Mouse (Mus musculus): ENCODE results near the gene Eml6. TPM values are rescaled to one million over a fixed set of nuclear protein-coding genes. Genes with fewer than 3 reads are reported as not detected.

Eml6 gene
- polyA plus RNA-seq, 1 experiment from 2014 or later = 0.52 TPM

- H3K4me3 ChIP-seq = no peak overlapping the region
- no peak overlapping the region for H3K27ac ChIP-seq (replicated peaks)
- no peak overlapping the region for H3K4me2 ChIP-seq
- H3K4me1 ChIP-seq = peaks cover 15% of the 10 kb centered on the region
- no peaks in the 10 kb centered on the region for H3K27me3 ChIP-seq (replicated peaks)
- 67% methylated on average over 1 of the region's 1 CpGs for WGBS
- peaks cover 65% of the 10 kb centered on the region for H3K36me3 ChIP-seq
- H3K9me3 ChIP-seq = no peaks in the 10 kb centered on the region
- ATAC-seq (ENCODE audit: extremely low read depth, insufficient number of reproducible peaks, low FRiP score, low TSS enrichment) = no peak
- no peak overlapping the region for H3K9ac ChIP-seq
Measured at GRCm38 (mm10) chr11:29747881-29748280, 278.0 kb downstream of the Eml6 start.

DNA sequence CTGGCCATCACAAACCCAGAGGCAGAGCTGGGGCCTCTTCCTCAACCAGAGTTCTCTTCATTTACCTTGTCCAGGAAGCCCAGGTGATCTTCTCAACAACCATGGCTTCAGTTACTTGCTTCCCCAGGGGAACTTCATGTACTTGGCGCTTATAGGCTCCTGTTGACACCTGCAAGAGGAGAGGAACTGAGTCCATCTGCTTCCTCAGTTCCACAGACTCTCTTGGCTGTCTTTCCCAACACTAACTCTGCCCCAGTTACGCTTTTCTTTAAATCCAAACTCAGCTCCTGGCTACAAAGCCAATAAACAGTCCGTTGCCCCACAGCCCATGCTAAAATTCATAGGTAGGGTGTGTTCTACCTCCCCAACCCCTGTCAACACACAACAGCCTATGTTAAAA is 278.5 kb downstream of the Eml6 start:
- peaks cover 15% of the 10 kb centered on the region for H3K4me1 ChIP-seq
- no peak overlapping the region for H3K27ac ChIP-seq (replicated peaks)
- H3K9ac ChIP-seq = no peak overlapping the region
- H3K36me3 ChIP-seq = peaks cover 69% of the 10 kb centered on the region
- WGBS = 90% methylated on average over 3 of the region's 3 CpGs
- H3K9me3 ChIP-seq = no peaks in the 10 kb centered on the region
- ATAC-seq (ENCODE audit: extremely low read depth, insufficient number of reproducible peaks, low FRiP score, low TSS enrichment) = no peak
- no peak overlapping the region for H3K4me3 ChIP-seq
- H3K27me3 ChIP-seq (replicated peaks) = no peaks in the 10 kb centered on the region
- no peak overlapping the region for H3K4me2 ChIP-seq

DNA sequence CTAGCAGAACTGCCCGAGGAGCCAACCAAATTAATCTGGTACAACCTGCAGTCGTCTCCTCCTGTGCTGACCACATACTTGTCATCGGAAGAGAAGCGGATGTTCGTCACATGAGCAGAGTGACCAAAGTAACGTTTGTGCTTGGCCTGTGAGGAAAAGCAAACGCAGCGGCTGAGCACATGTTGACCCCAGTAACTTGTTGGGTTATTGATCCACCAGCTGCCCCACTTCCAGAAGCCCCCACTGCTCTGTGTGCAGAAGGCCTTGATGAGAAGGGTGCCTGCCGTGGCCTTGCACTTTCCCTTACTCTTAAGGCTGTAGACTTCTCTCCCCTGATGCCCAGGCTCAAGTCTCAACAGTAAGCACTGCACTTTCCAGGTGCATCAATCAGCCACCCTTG is 279.6 kb downstream of the Eml6 start:
- no peak overlapping the region for H3K9ac ChIP-seq
- no peak overlapping the region for H3K27ac ChIP-seq (replicated peaks)
- 86% methylated on average over 9 of the region's 9 CpGs for WGBS
- peaks cover 8% of the 10 kb centered on the region for H3K4me1 ChIP-seq
- H3K4me3 ChIP-seq = no peak overlapping the region
- no peaks in the 10 kb centered on the region for H3K27me3 ChIP-seq (replicated peaks)
- no peaks in the 10 kb centered on the region for H3K9me3 ChIP-seq
- H3K4me2 ChIP-seq = no peak overlapping the region
- ATAC-seq (ENCODE audit: extremely low read depth, insufficient number of reproducible peaks, low FRiP score, low TSS enrichment) = no peak
- peaks cover 79% of the 10 kb centered on the region for H3K36me3 ChIP-seq

DNA sequence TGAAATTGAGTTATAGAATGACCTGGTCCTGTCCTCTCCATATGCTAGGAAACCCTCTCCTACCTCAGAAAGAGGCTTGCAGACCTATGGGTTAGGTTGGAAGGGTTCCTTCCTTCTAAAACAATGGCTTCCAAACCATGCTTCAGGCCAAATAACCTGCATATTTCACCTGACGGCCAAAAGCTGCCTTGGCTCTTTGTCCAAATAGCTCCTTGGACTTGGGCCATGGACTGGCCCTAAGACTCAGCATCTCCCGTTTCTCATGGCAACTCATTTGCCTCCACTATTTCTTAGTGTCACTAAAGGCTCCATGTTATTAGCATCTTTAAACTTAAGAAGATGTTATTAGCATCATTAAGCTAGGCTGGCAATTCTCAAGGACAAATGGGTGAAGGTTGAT is 280.3 kb downstream of the Eml6 start:
- WGBS = 81% methylated on average over 2 of the region's 2 CpGs
- Histone ChIP-seq H3K36me3 (peaks cover 86% of the 10 kb centered on the region), H3K4me3 (no peak overlapping the region), H3K4me2 (no peak overlapping the region), H3K4me1 (peaks cover 6% of the 10 kb centered on the region), H3K27me3 (replicated peaks) (no peaks in the 10 kb centered on the region), H3K9me3 (no peaks in the 10 kb centered on the region), H3K9ac (no peak overlapping the region), H3K27ac (replicated peaks) (no peak overlapping the region)
- no peak for ATAC-seq (ENCODE audit: extremely low read depth, insufficient number of reproducible peaks, low FRiP score, low TSS enrichment)

DNA sequence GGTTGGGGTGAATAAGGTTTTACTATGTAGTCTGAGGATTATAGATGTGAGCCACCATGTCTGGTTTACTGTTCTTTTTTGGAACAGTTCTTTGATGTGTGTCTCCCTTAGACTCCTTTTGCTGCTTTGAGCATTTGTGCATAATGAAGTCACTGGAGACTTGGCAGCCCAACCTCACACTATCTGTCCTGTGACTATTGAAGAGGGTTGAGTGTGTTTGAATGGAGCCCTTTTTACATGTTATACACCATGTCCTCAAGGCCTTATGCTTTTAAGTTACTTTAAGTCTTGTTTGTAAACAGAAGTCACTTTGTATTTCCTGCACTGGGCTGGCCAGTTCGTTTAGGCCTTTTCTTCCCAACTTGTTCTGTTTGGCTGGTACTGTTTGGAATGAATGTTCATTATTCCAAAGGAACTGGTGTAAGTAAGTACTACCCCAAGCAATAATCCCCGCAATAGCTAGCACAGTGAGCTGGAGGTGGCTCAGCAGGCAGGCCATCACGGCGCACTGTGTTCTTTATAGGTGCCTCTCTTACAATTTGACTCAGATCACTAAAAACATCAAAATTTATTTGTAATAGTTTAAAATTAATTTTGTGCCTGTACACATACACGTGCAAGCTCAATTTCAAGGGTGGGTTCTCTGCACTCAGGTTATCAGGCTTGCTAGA is 280.9 kb downstream of the Eml6 start:
- ATAC-seq (ENCODE audit: extremely low read depth, insufficient number of reproducible peaks, low FRiP score, low TSS enrichment) = no peak
- H3K9me3 ChIP-seq = no peaks in the 10 kb centered on the region
- peaks cover 86% of the 10 kb centered on the region for H3K36me3 ChIP-seq
- H3K27ac ChIP-seq (replicated peaks) = no peak overlapping the region
- no peak overlapping the region for H3K4me3 ChIP-seq
- 89% methylated on average over 5 of the region's 5 CpGs for WGBS
- no peak overlapping the region for H3K9ac ChIP-seq
- peaks cover 10% of the 10 kb centered on the region for H3K4me1 ChIP-seq
- no peaks in the 10 kb centered on the region for H3K27me3 ChIP-seq (replicated peaks)
- no peak overlapping the region for H3K4me2 ChIP-seq

GRCm38 (mm10) chr11:29739752-29740151 is 286.1 kb downstream of the Eml6 start:
- no peak for ATAC-seq (ENCODE audit: extremely low read depth, insufficient number of reproducible peaks, low FRiP score, low TSS enrichment)
- H3K36me3 ChIP-seq = peaks cover 79% of the 10 kb centered on the region
- H3K4me2 ChIP-seq = no peak overlapping the region
- 85% methylated on average over 2 of the region's 2 CpGs for WGBS
- no peaks in the 10 kb centered on the region for H3K9me3 ChIP-seq
- H3K27me3 ChIP-seq (replicated peaks) = no peaks in the 10 kb centered on the region
- no peak overlapping the region for H3K4me3 ChIP-seq
- no peak overlapping the region for H3K27ac ChIP-seq (replicated peaks)
- peaks cover 27% of the 10 kb centered on the region for H3K4me1 ChIP-seq
- no peak overlapping the region for H3K9ac ChIP-seq

GRCm38 (mm10) chr11:29727901-29728300 is 297.9 kb downstream of the Eml6 start:
- no peaks in the 10 kb centered on the region for H3K27me3 ChIP-seq (replicated peaks)
- H3K27ac ChIP-seq (replicated peaks) = no peak overlapping the region
- 85% methylated on average over 1 of the region's 1 CpGs for WGBS
- no peak overlapping the region for H3K4me2 ChIP-seq
- H3K9ac ChIP-seq = no peak overlapping the region
- ATAC-seq (ENCODE audit: extremely low read depth, insufficient number of reproducible peaks, low FRiP score, low TSS enrichment) = no peak
- peaks cover 16% of the 10 kb centered on the region for H3K4me1 ChIP-seq
- H3K4me3 ChIP-seq = no peak overlapping the region
- H3K36me3 ChIP-seq = peaks cover 22% of the 10 kb centered on the region
- H3K9me3 ChIP-seq = no peaks in the 10 kb centered on the region

DNA sequence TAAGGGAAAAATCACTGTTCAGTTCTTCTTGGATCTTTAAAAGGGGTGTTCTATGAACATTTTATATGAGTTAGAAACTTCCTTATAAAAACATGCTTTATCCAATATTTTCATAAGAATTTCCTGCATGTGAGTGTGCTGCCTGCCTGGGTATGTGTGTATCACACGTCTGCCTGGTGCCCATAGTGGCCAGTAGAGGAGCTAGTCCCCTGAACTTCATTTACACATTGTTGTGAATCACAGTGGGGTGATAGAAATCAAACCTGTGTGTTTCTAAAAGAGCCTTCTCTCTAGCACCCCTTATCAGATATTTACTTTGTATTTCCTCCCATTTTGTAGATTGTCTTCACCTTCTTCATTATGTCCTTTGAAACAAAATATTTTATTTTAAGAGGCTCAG is 300.2 kb downstream of the Eml6 start:
- Histone ChIP-seq H3K4me3 (no peak overlapping the region), H3K27ac (replicated peaks) (no peak overlapping the region), H3K36me3 (peaks cover 14% of the 10 kb centered on the region), H3K4me1 (peaks cover 14% of the 10 kb centered on the region), H3K4me2 (no peak overlapping the region), H3K9ac (no peak overlapping the region), H3K27me3 (replicated peaks) (no peaks in the 10 kb centered on the region), H3K9me3 (no peaks in the 10 kb centered on the region)
- ATAC-seq (ENCODE audit: extremely low read depth, insufficient number of reproducible peaks, low FRiP score, low TSS enrichment) = no peak
- 63% methylated on average over 1 of the region's 1 CpGs for WGBS

- H3K27me3 ChIP-seq (replicated peaks) = no peaks in the 10 kb centered on the region
- ATAC-seq (ENCODE audit: extremely low read depth, insufficient number of reproducible peaks, low FRiP score, low TSS enrichment) = no peak
Measured at GRCm38 (mm10) chr11:29725167-29725566, 300.7 kb downstream of the Eml6 start.

GRCm38 (mm10) chr11:29724213-29724612 is 301.6 kb downstream of the Eml6 start:
- no peaks in the 10 kb centered on the region for H3K27me3 ChIP-seq (replicated peaks)
- H3K4me2 ChIP-seq = no peak overlapping the region
- H3K9me3 ChIP-seq = no peaks in the 10 kb centered on the region
- WGBS = 94% methylated on average over 2 of the region's 2 CpGs
- ATAC-seq (ENCODE audit: extremely low read depth, insufficient number of reproducible peaks, low FRiP score, low TSS enrichment) = no peak
- no peak overlapping the region for H3K27ac ChIP-seq (replicated peaks)
- no peak overlapping the region for H3K4me3 ChIP-seq
- H3K4me1 ChIP-seq = peaks cover 20% of the 10 kb centered on the region
- peaks cover 13% of the 10 kb centered on the region for H3K36me3 ChIP-seq
- H3K9ac ChIP-seq = no peak overlapping the region

More at GRCm38 (mm10) chr11:29725167-29725566, 300.7 kb downstream of the Eml6 start:
- H3K9me3 ChIP-seq = no peaks in the 10 kb centered on the region
- no peak overlapping the region for H3K4me2 ChIP-seq
- H3K27ac ChIP-seq (replicated peaks) = no peak overlapping the region
- peaks cover 17% of the 10 kb centered on the region for H3K4me1 ChIP-seq
- peaks cover 14% of the 10 kb centered on the region for H3K36me3 ChIP-seq
- H3K9ac ChIP-seq = no peak overlapping the region
- H3K4me3 ChIP-seq = no peak overlapping the region

- WGBS = 69% methylated on average over 1 of the region's 1 CpGs
- Histone ChIP-seq H3K4me1 (peaks cover 25% of the 10 kb centered on the region), H3K4me2 (no peak overlapping the region), H3K27me3 (replicated peaks) (no peaks in the 10 kb centered on the region), H3K36me3 (peaks cover 8% of the 10 kb centered on the region), H3K4me3 (no peak overlapping the region), H3K9me3 (no peaks in the 10 kb centered on the region), H3K9ac (no peak overlapping the region), H3K27ac (replicated peaks) (no peak overlapping the region)
- ATAC-seq (ENCODE audit: extremely low read depth, insufficient number of reproducible peaks, low FRiP score, low TSS enrichment) = no peak
Measured at GRCm38 (mm10) chr11:29719597-29719996, 306.2 kb downstream of the Eml6 start.

DNA sequence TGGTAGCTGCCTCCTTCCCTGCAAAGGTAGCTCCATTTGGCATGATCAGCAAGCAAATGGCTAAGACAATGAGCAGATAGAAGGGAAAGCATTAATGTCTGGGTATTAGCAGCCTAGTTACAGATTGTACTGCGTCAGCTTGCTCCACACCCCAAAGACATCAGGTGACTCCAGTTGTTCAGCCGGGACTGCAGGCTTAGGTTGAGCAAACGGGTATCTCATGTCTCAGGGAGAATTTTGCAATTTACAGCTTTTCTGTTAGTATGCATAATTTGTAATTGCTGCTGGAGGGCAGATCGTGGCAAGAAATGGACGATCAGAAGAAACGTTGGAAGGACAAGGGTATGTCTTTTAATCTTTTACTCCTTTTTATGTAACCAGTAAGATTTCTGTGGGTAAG is 307.3 kb downstream of the Eml6 start:
- 67% methylated on average over 6 of the region's 6 CpGs for WGBS
- peaks cover 13% of the 10 kb centered on the region for H3K36me3 ChIP-seq
- peak overlapping the region; percentile 0; the same call in 1 of the 2 replicates for H3K9ac ChIP-seq
- peaks cover 23% of the 10 kb centered on the region for H3K4me1 ChIP-seq
- H3K4me2 ChIP-seq = no peak overlapping the region
- H3K9me3 ChIP-seq = no peaks in the 10 kb centered on the region
- ATAC-seq (ENCODE audit: extremely low read depth, insufficient number of reproducible peaks, low FRiP score, low TSS enrichment) = no peak
- H3K4me3 ChIP-seq = no peak overlapping the region
- H3K27me3 ChIP-seq (replicated peaks) = no peaks in the 10 kb centered on the region
- H3K27ac ChIP-seq (replicated peaks) = no peak overlapping the region

All from heart, embryonic 13.5 days (tissue).